Mouse (Mus musculus) telencephalon, adult 2 months (tissue): ENCODE measurements at regions not wholly inside any gene's neighbourhood (a gene's known extent, or its start where the extent isn't known, plus 50 kb on each side); places are given as distances from the start of the nearest gene placed in this dataset.
"Not testable (repeated sequence)": the region's sequence is repeated elsewhere in the genome, so short reads cannot be mapped to it uniquely, and the experiment has no call there.

Experiments
- DNase-seq: peaks from one replicate; pipeline ENCODE4 v3.0.0-alpha.2; 2011; ENCODE audit warnings: low read depth, low spot score

- DNase-seq = no peak
These were observed 745.1 kb upstream of the Gm19410 start for GRCm38 (mm10) chr8:35020480-35020879.

- DNase-seq = peak; percentile 28
These were observed 742.9 kb upstream of the Gm19410 start for GRCm38 (mm10) chr8:35022649-35023048.

GRCm38 (mm10) chr8:35047798-35048197 lies 717.8 kb upstream of the Gm19410 start:
- no peak for DNase-seq

DNA sequence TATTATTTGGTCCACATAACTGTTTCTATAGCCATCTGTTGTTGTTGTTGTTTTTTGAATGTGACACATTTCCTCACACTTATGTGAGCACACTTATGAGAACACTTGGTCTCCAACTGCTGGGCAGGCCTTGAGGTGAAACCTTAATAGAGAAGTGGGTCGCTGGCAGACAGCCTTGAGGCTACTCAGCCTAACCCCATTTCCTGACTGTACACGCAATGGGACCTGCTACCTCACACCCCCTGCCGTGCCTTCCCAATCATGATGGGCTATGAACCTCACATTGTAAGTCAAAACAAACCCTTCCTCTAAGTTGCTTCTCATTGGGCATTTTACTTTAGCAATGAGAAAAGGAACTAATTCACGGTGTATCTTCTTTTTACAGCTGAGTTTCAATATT lies 712.1 kb upstream of the Gm19410 start:
- DNase-seq = no peak

GRCm38 (mm10) chr8:35061048-35061447 lies 704.5 kb upstream of the Gm19410 start:
- DNase-seq = no peak

DNA sequence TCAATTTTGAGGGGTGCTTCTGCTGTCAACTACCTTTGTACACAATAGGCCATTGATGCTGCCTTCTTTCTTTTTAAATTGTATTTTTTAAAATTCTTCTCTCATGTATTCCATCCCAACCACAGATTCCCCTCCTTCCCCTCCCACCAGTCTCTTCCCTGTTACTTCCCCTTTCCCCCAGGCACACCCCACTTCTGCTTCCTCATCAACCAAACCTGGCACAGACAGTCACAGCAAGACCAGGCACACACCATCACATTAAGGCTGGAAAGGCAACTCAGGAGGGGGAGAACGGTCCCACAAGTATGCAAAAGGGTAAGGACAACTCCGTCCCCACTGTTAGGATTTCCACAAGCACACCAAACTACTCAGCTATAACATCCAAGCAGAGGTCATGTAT lies 697.4 kb upstream of the Gm19410 start:
- no peak for DNase-seq

GRCm38 (mm10) chr8:35070246-35070989 lies 695.2 kb upstream of the Gm19410 start:
- DNase-seq = peak; percentile 36

- no peak for DNase-seq
These were observed 689.6 kb upstream of the Gm19410 start for GRCm38 (mm10) chr8:35075971-35076370.

DNA sequence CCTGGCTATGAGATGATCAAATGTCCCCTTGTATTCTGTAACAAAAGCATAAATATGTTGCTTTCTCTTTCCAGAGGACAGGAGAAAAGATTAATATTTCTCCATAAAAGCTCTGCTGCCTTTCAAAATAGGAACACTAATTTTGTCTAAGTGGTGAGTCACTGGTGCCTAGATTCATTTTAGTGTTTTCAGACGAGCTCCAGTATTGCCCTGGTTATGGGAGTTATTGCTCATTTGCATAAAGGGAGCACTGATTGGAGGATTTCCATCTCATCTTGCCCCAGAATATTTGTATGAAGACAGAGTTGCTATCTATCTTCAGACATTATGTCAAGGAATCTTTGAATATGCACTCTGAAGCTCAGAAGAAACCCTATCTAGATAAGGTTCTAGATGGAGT lies 682.4 kb upstream of the Gm19410 start:
- DNase-seq = no peak

DNA sequence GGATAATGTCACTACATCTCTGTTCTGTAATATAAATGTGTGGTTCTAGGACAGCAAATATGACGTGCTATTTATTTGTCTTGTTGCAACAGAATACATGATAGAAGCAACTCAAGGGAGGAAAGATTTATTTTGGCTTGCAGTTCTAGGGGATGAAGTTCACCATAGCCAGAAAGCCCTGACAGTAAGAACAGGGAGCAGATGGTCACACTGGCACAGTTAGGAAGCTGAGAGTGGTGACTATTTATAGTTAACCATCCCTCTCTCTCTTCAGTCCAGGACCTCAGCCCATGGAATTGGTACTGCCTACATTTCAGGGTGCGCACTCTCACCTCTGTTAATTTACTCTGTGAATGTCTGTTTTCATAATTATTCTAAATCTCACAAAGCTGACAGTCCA lies 678.5 kb upstream of the Gm19410 start:
- no peak for DNase-seq

GRCm38 (mm10) chr8:35088380-35089244 lies 677.0 kb upstream of the Gm19410 start:
- DNase-seq = no peak

DNA sequence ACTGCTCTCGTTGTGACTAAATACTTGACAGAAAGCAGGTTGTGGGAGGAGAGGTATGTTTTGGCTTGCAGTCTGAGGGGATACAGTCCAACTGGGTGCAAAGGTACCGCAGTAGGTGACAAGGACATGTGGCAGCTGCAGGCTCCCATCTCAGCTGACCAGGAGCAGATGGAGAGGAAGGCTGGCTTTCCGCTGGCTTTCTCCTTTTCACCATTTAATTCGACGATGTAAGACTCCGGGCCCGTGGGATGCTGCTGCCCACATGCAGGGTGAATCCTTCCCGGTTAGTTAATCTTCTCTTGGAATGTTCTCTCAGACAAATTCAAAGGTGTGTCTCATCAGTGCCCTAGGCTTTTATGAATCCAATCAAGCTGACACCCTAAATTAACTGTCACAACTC lies 676.1 kb upstream of the Gm19410 start:
- DNase-seq = no peak

DNA sequence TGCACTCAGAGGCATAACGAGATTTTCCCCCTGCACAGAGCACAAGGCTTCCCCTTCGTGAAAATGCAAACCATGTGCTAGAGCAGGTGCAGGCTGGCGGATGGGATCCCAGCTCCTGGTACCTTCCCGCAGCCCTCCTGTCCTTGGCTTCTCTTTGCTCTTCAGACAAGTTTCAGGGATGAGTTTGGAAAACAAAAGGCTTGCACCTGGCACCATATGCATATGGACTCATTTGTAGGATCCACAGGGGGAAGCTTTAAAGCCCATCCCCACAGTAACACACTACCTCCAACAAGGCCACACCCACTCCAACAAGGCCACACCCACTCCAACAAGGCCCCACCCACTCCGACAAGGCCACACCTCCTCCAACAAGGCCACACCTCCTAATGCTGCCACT lies 663.9 kb upstream of the Gm19410 start:
- no peak for DNase-seq

- DNase-seq = not testable (repeated sequence)
These were observed 663.5 kb upstream of the Gm19410 start for GRCm38 (mm10) chr8:35102102-35102501.

- DNase-seq = not testable (repeated sequence)
These were observed 661.1 kb upstream of the Gm19410 start for GRCm38 (mm10) chr8:35104465-35104876.

DNA sequence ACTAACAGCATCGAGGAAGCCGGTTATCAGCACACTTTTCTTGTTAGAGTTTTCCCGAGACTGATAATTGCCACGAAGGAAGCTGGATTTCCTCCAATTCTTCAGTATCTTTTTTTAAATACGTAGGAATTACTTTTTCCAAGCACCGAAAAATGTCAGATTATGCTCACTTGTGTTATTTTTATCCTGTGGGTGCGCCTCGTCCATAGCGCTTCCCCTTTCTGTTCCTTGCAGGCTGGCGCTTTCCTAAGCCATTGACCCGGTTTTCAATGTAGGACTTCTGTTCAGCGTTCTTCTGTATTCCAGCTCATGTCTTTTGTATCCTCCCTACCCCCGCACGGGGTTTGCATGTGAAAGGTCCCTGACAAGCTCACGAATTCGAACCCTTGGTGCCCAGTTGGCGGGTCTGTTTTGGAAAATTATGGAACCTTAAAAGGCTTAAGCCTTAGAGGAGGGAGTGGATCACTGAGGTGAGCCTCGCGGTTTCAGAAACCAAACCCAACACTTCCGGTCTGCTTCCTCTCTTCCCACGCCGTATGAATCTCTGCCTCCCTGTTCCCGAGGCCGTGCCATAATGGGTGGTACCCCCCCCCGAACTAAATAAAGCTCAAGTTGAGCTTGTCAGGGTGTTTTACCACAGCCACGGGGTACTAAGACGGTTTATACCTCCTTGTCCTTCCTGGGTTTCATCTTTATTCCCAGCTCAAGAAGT lies 655.9 kb upstream of the Gm19410 start:
- peak; percentile 29 for DNase-seq

- DNase-seq = no peak
These were observed 655.3 kb upstream of the Gm19410 start for GRCm38 (mm10) chr8:35110286-35110685.

- DNase-seq = no peak
These were observed 654.5 kb upstream of the Gm19410 start for GRCm38 (mm10) chr8:35111130-35111529.

DNA sequence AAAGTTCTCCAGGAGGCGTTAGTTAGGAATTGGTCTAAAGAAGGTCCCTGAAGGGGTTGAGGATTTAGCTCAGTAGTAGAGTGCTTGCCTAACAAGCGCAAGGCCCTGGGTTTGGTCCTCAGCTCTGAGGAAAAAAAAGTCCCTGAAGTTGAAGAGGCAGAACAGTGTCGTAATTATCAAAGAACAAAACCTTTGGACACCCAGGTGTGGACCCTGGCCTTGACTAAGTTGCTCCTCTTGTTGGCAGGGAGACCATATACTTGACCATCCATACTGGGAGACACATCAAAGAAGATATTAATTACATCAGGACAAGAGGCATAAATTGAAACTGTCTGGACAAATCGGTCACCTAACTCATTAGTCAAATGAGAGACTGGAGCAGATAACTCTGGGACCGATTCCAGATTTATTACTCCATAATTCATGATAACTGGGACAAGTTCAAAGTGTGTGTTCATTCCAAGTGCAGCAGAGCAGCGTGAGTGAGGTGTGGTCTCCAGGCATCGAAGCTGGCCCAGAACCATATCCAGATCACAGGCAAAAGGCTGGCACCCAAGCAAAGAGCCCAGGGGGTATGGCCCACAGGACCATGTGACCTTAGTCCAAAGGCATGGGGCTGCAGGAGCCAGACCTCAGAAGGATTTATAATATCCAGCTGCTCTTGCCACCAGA lies 652.9 kb upstream of the Gm19410 start:
- no peak for DNase-seq

GRCm38 (mm10) chr8:35114031-35114430 lies 651.6 kb upstream of the Gm19410 start:
- no peak for DNase-seq

GRCm38 (mm10) chr8:35120612-35121011 lies 645.0 kb upstream of the Gm19410 start:
- no peak for DNase-seq

DNA sequence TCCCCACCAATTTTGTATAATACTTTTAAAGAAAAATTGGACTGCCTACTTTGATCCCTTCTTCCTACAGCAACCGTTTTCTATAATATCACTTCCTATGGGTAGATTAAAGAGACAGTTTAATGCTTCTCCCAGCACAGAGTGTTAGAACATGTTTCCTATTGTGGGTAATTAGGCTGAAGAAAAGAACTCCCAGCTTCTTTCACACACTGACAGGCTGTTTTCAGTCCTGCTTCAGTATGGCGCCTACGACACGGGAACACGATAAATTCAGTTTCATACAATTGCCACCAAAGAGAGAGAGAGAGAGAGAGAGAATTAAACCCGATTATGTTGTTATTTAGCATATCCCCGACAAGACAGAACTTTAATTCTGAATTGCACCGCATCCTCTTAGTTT lies 644.5 kb upstream of the Gm19410 start:
- DNase-seq = peak; percentile 33
